Mouse (Mus musculus): Measurements from ENCODE around the gene Ppp3ca. TPM values are rescaled to one million over a fixed set of nuclear protein-coding genes. Genes with fewer than 3 reads are reported as not detected.

Ppp3ca gene
- polyA plus RNA-seq, 1 experiment from 2014 or later, result 67.2 TPM

DNA sequence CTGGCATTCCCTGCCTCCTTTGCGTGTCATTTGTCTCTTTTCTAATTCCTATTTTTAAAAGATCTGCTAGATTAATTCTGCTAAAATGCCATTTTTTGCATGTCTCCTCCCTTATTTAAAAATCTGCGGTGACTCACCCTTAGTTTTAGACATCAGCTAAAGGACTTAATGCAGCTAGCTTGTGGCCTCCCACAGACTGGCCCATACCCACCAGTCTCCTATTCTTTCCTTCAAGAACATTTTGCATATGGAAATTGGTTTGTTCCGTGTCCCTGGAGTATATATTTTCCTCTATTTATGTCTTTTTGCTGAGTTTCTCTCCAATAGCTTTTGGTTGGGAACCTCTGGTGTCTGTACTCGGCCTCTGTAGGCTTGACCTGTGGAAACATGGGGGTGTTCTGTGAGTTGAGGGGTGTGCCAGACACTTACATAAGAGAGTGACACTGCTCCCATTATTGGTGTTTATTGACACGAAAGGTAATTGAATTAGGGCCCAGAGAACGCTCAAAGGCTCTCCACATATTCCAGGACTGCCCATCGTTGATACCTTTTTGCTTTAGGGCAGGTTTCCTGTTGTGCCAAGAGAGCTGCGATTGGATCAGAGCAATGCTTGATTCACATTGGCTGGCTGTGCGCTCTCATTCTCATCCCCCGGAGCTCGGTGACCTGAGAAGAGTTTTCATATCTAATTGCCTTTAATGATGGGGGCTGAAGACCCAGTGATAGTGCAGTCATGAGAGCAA, 163.2 kb downstream of the Ppp3ca start:
- no peaks in the 10 kb centered on the region for H3K27me3 ChIP-seq (ENCODE audit: control insufficient read depth, insufficient read depth, low read length)
- H3K9ac ChIP-seq (ENCODE audit: low read length), result no peak overlapping the region
- no peak overlapping the region for H3K4me3 ChIP-seq (ENCODE audit: control insufficient read depth in 1 of 2, insufficient read depth in 1 of 2, low read depth in 1 of 2, low read length in 2 of 2)
- H3K27ac ChIP-seq (replicated peaks in 1 of 2; ENCODE audit: control insufficient read depth in 1 of 2, insufficient read depth in 1 of 2, low read depth in 2 of 2, low read length in 2 of 2), result no peak overlapping the region
- no peaks in the 10 kb centered on the region for H3K36me3 ChIP-seq (ENCODE audit: control insufficient read depth, insufficient read depth, low read length)
- WGBS, result 63% methylated on average over 11 of the region's 11 CpGs
- H3K4me1 ChIP-seq (ENCODE audit: control insufficient read depth in 2 of 2, insufficient read depth in 2 of 2, low read length in 2 of 2), result peaks cover 19 to 40% of the 10 kb centered on the region in 2 experiments
- peak overlapping the region; percentile 31; the same call in 1 of the 2 replicates for H3K4me2 ChIP-seq (ENCODE audit: low read length)
- no peak for ATAC-seq (ENCODE audit: insufficient number of reproducible peaks, insufficient read depth, low FRiP score, low read depth)
- H3K9me3 ChIP-seq (ENCODE audit: control insufficient read depth, low read length), result no peaks in the 10 kb centered on the region

DNA sequence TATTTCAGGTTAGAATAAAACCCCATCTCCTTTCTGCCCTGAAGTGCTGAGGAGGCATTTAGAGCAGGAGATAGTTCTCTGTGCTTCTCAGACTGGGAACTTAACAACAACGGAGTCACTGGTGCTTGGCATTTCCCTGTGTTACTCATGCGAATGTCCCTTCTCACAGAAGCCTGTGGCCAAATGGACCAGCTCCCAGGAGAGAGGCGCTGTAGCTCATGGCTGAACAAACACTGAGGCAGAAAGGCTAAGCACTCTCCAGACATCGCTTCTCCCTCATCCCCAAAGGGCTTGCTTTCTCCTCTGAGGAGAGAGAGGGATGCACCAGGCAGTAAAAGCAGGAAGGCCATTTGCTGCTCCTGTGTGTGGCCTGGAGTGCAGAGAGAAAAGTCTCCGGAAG, 164.0 kb downstream of the Ppp3ca start:
- Histone ChIP-seq H3K27ac (replicated peaks in 1 of 2; ENCODE audit: control insufficient read depth in 1 of 2, insufficient read depth in 1 of 2, low read depth in 2 of 2, low read length in 2 of 2) (no peak overlapping the region; a peak in 1 of 4 replicates), H3K36me3 (ENCODE audit: control insufficient read depth, insufficient read depth, low read length) (no peaks in the 10 kb centered on the region), H3K27me3 (ENCODE audit: control insufficient read depth, insufficient read depth, low read length) (no peaks in the 10 kb centered on the region), H3K4me3 (ENCODE audit: control insufficient read depth in 1 of 2, insufficient read depth in 1 of 2, low read depth in 1 of 2, low read length in 2 of 2) (no peak overlapping the region), H3K9ac (ENCODE audit: low read length) (no peak overlapping the region), H3K9me3 (ENCODE audit: control insufficient read depth, low read length) (no peaks in the 10 kb centered on the region), H3K4me2 (ENCODE audit: low read length) (peak overlapping the region; percentile 31; the same call in 1 of the 2 replicates), H3K4me1 (ENCODE audit: control insufficient read depth in 2 of 2, insufficient read depth in 2 of 2, low read length in 2 of 2) (peaks cover 19 to 40% of the 10 kb centered on the region in 2 experiments)
- ATAC-seq (ENCODE audit: insufficient number of reproducible peaks, insufficient read depth, low FRiP score, low read depth), result no peak
- WGBS, result 14% methylated on average over 5 of the region's 5 CpGs

DNA sequence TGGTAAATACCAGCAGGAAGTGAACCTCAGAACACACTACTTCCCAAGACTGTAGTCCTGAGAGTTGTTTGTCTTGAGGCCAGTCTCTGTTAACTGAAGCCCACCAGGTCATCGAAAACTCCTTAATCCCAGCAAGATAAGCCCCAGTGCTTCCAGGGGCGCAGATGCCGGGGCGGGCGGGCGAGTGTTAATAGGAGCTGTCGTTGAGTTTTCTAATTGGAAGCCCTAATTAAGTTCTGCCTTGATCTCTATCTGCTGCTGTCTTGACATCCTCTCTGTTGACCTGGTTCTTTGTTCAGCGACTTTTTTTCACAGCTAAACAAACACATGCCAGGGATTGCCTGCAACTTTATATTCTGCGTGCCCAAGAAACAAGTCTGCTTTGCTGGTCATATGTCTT, 165.9 kb downstream of the Ppp3ca start:
- H3K4me3 ChIP-seq (ENCODE audit: control insufficient read depth in 1 of 2, insufficient read depth in 1 of 2, low read depth in 1 of 2, low read length in 2 of 2), result no peak overlapping the region
- H3K9me3 ChIP-seq (ENCODE audit: control insufficient read depth, low read length), result no peaks in the 10 kb centered on the region
- no peak overlapping the region; the same call in 1 of the 2 replicates for H3K9ac ChIP-seq (ENCODE audit: low read length)
- H3K4me2 ChIP-seq (ENCODE audit: low read length), result peak overlapping the region; percentile 27; the same call in 1 of the 2 replicates
- no peak for ATAC-seq (ENCODE audit: insufficient number of reproducible peaks, insufficient read depth, low FRiP score, low read depth)
- H3K4me1 ChIP-seq (ENCODE audit: control insufficient read depth in 2 of 2, insufficient read depth in 2 of 2, low read length in 2 of 2), result peaks cover 19 to 40% of the 10 kb centered on the region in 2 experiments
- 36% methylated on average over 9 of the region's 9 CpGs for WGBS
- no peaks in the 10 kb centered on the region for H3K27me3 ChIP-seq (ENCODE audit: control insufficient read depth, insufficient read depth, low read length)
- peak overlapping the region in 1 of 2 experiments; percentile 58; a peak in 1 of 4 replicates for H3K27ac ChIP-seq (replicated peaks in 1 of 2; ENCODE audit: control insufficient read depth in 1 of 2, insufficient read depth in 1 of 2, low read depth in 2 of 2, low read length in 2 of 2)
- H3K36me3 ChIP-seq (ENCODE audit: control insufficient read depth, insufficient read depth, low read length), result no peaks in the 10 kb centered on the region

DNA sequence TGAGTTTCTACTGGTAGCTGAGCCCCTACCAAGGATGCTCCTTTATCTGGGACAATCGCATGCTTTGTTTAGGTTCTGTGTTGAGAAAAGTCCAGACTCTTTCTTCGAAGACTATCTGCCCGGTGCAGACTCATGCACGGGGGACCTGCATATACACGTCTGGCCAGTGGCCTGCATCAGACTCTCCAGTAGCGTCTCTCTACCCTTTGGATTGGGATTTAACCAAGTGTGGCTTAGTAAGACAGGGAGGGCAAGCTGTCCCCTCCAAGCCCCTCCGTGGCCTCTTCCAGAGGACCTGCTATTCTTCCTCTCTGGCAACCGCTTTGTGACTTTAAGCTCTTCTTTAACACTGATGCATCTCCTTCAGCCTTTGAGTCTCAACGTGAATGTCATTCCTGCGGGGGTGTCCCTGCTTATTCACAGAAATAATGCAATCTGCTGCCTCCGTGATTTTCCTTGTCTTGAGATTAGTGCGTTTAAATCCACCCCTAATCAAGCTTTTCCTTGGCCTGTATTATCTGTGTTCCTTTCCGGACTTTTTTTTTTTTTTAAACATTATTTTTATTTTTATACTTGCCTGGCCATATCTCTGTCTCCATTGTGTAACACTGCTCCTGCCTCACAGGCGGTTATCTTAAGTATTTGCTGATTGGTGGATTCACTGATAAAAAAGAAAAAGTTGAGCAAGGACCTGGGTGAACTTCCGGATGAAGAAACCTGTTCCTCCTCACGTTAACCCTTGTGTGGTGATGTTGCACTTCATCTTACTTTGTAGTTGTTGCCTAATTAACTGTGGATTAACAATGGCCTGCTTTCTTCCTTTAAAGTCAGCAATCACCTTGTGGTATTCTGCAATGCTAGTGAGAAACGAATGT, 166.6 kb downstream of the Ppp3ca start:
- H3K27ac ChIP-seq (replicated peaks in 1 of 2; ENCODE audit: control insufficient read depth in 1 of 2, insufficient read depth in 1 of 2, low read depth in 2 of 2, low read length in 2 of 2), result peak overlapping the region in 1 of 2 experiments; percentile 58; a peak in 2 of 4 replicates
- H3K4me3 ChIP-seq (ENCODE audit: control insufficient read depth in 1 of 2, insufficient read depth in 1 of 2, low read depth in 1 of 2, low read length in 2 of 2), result no peak overlapping the region
- peak overlapping the region; percentile 27 for H3K4me2 ChIP-seq (ENCODE audit: low read length)
- ATAC-seq (ENCODE audit: insufficient number of reproducible peaks, insufficient read depth, low FRiP score, low read depth), result no peak; the same call in 1 of the 2 replicates
- H3K9ac ChIP-seq (ENCODE audit: low read length), result no peak overlapping the region
- peaks cover 18 to 38% of the 10 kb centered on the region in 2 experiments for H3K4me1 ChIP-seq (ENCODE audit: control insufficient read depth in 2 of 2, insufficient read depth in 2 of 2, low read length in 2 of 2)
- H3K27me3 ChIP-seq (ENCODE audit: control insufficient read depth, insufficient read depth, low read length), result no peaks in the 10 kb centered on the region
- 12% methylated on average over 17 of the region's 17 CpGs for WGBS
- no peaks in the 10 kb centered on the region for H3K36me3 ChIP-seq (ENCODE audit: control insufficient read depth, insufficient read depth, low read length)
- H3K9me3 ChIP-seq (ENCODE audit: control insufficient read depth, low read length), result no peaks in the 10 kb centered on the region

DNA sequence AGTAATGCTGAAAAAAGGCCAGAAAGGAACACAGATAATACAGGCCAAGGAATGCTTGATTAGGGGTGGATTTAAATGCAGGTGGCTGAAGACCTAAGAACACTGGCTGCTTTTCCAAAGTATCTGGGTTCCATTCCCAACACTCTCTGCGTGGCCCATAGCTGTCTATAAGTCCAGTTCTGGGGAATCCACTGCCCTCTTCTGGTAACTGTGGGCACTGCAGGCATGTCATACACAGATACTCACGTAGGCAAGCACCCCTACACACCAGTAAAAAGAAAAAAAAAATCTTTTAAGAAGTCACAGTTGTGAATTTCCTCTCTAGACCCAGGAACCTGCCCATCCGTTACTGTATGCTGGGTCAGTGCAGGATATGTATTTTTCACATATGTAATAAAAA, 167.7 kb downstream of the Ppp3ca start:
- H3K4me1 ChIP-seq (ENCODE audit: control insufficient read depth in 2 of 2, insufficient read depth in 2 of 2, low read length in 2 of 2), result peaks cover 17 to 37% of the 10 kb centered on the region in 2 experiments
- H3K4me2 ChIP-seq (ENCODE audit: low read length), result no peak overlapping the region
- H3K27ac ChIP-seq (replicated peaks in 1 of 2; ENCODE audit: control insufficient read depth in 1 of 2, insufficient read depth in 1 of 2, low read depth in 2 of 2, low read length in 2 of 2), result no peak overlapping the region
- H3K27me3 ChIP-seq (ENCODE audit: control insufficient read depth, insufficient read depth, low read length), result no peaks in the 10 kb centered on the region
- no peak overlapping the region for H3K4me3 ChIP-seq (ENCODE audit: control insufficient read depth in 1 of 2, insufficient read depth in 1 of 2, low read depth in 1 of 2, low read length in 2 of 2)
- ATAC-seq (ENCODE audit: insufficient number of reproducible peaks, insufficient read depth, low FRiP score, low read depth), result no peak
- no peak overlapping the region for H3K9ac ChIP-seq (ENCODE audit: low read length)
- H3K36me3 ChIP-seq (ENCODE audit: control insufficient read depth, insufficient read depth, low read length), result no peaks in the 10 kb centered on the region
- no peaks in the 10 kb centered on the region for H3K9me3 ChIP-seq (ENCODE audit: control insufficient read depth, low read length)
- 96% methylated on average over 3 of the region's 3 CpGs for WGBS

DNA sequence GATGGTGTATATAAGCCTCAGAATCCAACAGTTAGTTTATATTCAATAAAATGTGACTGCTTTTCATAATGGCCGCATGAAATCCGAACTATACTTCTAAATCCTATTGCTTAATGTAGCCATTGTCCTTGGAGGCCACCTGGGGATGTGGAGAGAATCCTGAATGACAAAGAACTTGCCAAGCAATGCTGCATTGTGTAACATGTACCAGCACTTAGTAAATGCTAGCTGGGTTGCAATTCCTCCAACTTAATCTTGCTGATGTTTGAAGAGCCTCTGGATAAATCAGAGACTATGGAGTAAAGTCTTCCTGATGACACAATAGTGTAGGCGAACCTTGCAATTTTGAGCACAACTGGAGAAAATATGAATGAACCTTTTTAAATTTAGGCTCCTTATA, 171.4 kb downstream of the Ppp3ca start:
- 85% methylated on average over 3 of the region's 3 CpGs for WGBS
- H3K9ac ChIP-seq (ENCODE audit: low read length), result no peak overlapping the region
- H3K36me3 ChIP-seq (ENCODE audit: control insufficient read depth, insufficient read depth, low read length), result no peaks in the 10 kb centered on the region
- H3K27me3 ChIP-seq (ENCODE audit: control insufficient read depth, insufficient read depth, low read length), result no peaks in the 10 kb centered on the region
- no peak overlapping the region for H3K4me3 ChIP-seq (ENCODE audit: control insufficient read depth in 1 of 2, insufficient read depth in 1 of 2, low read depth in 1 of 2, low read length in 2 of 2)
- H3K4me2 ChIP-seq (ENCODE audit: low read length), result no peak overlapping the region
- no peak for ATAC-seq (ENCODE audit: insufficient number of reproducible peaks, insufficient read depth, low FRiP score, low read depth)
- no peak overlapping the region for H3K27ac ChIP-seq (replicated peaks in 1 of 2; ENCODE audit: control insufficient read depth in 1 of 2, insufficient read depth in 1 of 2, low read depth in 2 of 2, low read length in 2 of 2)
- peaks cover 5 to 9% of the 10 kb centered on the region in 2 experiments for H3K4me1 ChIP-seq (ENCODE audit: control insufficient read depth in 2 of 2, insufficient read depth in 2 of 2, low read length in 2 of 2)
- no peaks in the 10 kb centered on the region for H3K9me3 ChIP-seq (ENCODE audit: control insufficient read depth, low read length)

DNA sequence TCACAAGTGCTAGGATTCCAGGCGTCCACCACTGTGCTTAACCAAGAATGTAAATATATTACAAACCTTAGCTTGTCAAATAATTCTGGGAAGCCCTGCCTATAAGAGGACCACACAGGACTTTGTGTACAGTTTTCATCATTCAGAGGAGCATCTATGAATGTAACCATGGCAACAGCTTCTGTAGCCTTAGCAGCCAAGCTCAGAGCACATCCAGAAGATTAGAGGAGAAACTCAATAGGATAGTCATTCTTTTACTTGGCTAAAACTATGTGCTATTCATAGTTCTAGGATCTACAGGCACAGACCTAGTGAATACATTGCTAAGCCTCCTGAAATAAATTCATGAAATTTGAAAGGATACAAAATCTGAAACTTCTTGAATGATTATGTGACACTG, 172.5 kb downstream of the Ppp3ca start:
- Histone ChIP-seq H3K36me3 (ENCODE audit: control insufficient read depth, insufficient read depth, low read length) (no peaks in the 10 kb centered on the region), H3K9me3 (ENCODE audit: control insufficient read depth, low read length) (no peaks in the 10 kb centered on the region), H3K9ac (ENCODE audit: low read length) (no peak overlapping the region), H3K4me2 (ENCODE audit: low read length) (no peak overlapping the region), H3K27me3 (ENCODE audit: control insufficient read depth, insufficient read depth, low read length) (no peaks in the 10 kb centered on the region), H3K4me3 (ENCODE audit: control insufficient read depth in 1 of 2, insufficient read depth in 1 of 2, low read depth in 1 of 2, low read length in 2 of 2) (no peak overlapping the region), H3K4me1 (ENCODE audit: control insufficient read depth in 2 of 2, insufficient read depth in 2 of 2, low read length in 2 of 2) (peaks cover 0 to 2% of the 10 kb centered on the region in 2 experiments; a peak in 1 of 4 replicates), H3K27ac (replicated peaks in 1 of 2; ENCODE audit: control insufficient read depth in 1 of 2, insufficient read depth in 1 of 2, low read depth in 2 of 2, low read length in 2 of 2) (no peak overlapping the region)
- 87% methylated on average over 1 of the region's 1 CpGs for WGBS
- ATAC-seq (ENCODE audit: insufficient number of reproducible peaks, insufficient read depth, low FRiP score, low read depth), result no peak

All from heart, embryonic 14.5 days (tissue).